Mouse (Mus musculus) heart, embryonic 15.5 days (tissue): Measurements from ENCODE around the gene Arhgap10. TPM values are rescaled to one million over a fixed set of nuclear protein-coding genes. Genes with fewer than 3 reads are reported as not detected.

Source experiments
- ATAC-seq: fragments of 200-750 bp; cut with Nextera tagmentation; replicated peaks from 2 replicates; pipeline ENCODE4 v1.8.0; 2017; ENCODE audit warnings: low read depth, moderate TSS enrichment; ENCODE audit not compliant: insufficient number of reproducible peaks, insufficient read depth, low FRiP score
- H3K27ac ChIP-seq: fragments of 300-500 bp; sonication (generic); 2 replicates; pipeline ENCODE4 v1.5.1; 2015; ENCODE audit warnings: mild to moderate bottlenecking, inconsistent platforms
- H3K27me3 ChIP-seq: fragments of 300-500 bp; sonication (generic); 2 replicates; pipeline ENCODE4 v1.6.1; 2015; ENCODE audit warnings: inconsistent platforms
- H3K36me3 ChIP-seq: fragments of 300-500 bp; sonication (generic); 2 replicates; pipeline ENCODE4 v1.6.1; 2015; ENCODE audit warnings: mild to moderate bottlenecking, inconsistent platforms
- H3K4me1 ChIP-seq: fragments of 300-500 bp; sonication (generic); replicated peaks from 2 replicates; pipeline ENCODE4 v1.6.1; 2015; ENCODE audit warnings: inconsistent platforms
- H3K4me2 ChIP-seq: fragments of 300-500 bp; sonication (generic); 2 replicates; pipeline ENCODE4 v1.6.1; 2015; ENCODE audit warnings: inconsistent platforms, mild to moderate bottlenecking, moderate library complexity
- H3K4me3 ChIP-seq: fragments of 300-500 bp; sonication (generic); 2 replicates; pipeline ENCODE4 v1.5.1; 2015; ENCODE audit warnings: mild to moderate bottlenecking, inconsistent platforms
- H3K9ac ChIP-seq: fragments of 300-500 bp; sonication (generic); 2 replicates; pipeline ENCODE4 v1.6.1; 2015; ENCODE audit warnings: mild to moderate bottlenecking, inconsistent platforms
- H3K9me3 ChIP-seq: fragments of 300-500 bp; sonication (generic); replicated peaks from 2 replicates; pipeline ENCODE4 v1.6.1; 2016; ENCODE audit warnings: inconsistent platforms
- WGBS: fragments of 180-500 bp; shearing (Covaris S2); methylation state at CpG from one replicate; pipeline ENCODE4 v1.1.7; 2015; ENCODE audit warnings: mixed read lengths; 5-methylcytosine and 5-hydroxymethylcytosine counted together
- polyA plus RNA-seq: library from polyadenylated mRNA; unstranded; fragments of >200 nt; fragmentation: Nextera tagmentation; extraction: Ambion mirVana; gene quantifications from 2 replicates; pipeline ENCODE4 v1.2.1, GENCODE M21; 2015

Gene Arhgap10
- polyA plus RNA-seq, 1 experiment from 2014 or later: 29.3 TPM

DNA sequence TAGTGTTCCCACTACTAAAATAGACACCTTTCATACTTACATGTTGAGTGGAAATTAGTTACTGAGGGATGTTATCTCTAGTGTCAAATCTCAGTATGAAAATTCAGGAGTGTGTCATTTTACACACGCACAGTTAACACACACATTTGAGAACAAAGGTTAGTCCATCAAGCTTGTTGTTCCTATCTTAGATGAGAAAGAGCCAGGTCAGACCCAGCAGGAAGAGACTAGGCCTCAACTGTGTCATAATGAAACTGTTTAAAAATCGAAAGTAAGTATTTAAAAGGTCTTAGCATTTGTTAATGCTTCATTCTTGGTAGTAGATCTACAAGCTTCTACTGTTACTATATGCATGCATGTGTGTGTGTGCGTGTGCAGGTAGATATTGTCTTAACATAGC lies 308.5 kb downstream of the Arhgap10 start:
- Histone ChIP-seq H3K9ac (no peak overlapping the region), H3K27ac (no peak overlapping the region), H3K27me3 (no peaks in the 10 kb centered on the region), H3K4me3 (no peak overlapping the region), H3K4me2 (no peak overlapping the region), H3K9me3 (no peaks in the 10 kb centered on the region), H3K4me1 (peaks cover 7% of the 10 kb centered on the region), H3K36me3 (no peaks in the 10 kb centered on the region)
- no peak for ATAC-seq
- 76% methylated on average over 3 of the region's 3 CpGs for WGBS

Other genes with a start within 250 kb of the Arhgap10 start
- 11.2 and 13.1 TPM in 2 replicates for gene Prmt9, start 31.4 kb upstream of the Arhgap10 start, polyA plus RNA-seq
- gene Tmem184c, start 92.7 kb upstream of the Arhgap10 start, polyA plus RNA-seq: 21.9 and 22.6 TPM in 2 replicates
- 35.6 and 44.8 TPM in 2 replicates for gene Ednra, start 206.5 kb upstream of the Arhgap10 start, polyA plus RNA-seq